Mouse (Mus musculus): Measurements from ENCODE around the gene Etv6. TPM values are rescaled to one million over a fixed set of nuclear protein-coding genes. Genes with fewer than 3 reads are reported as not detected.

Etv6 gene
- total and polyA plus RNA-seq, 2 experiments from 2014 or later = 4.0 to 9.1 TPM

GRCm38 (mm10) chr6:134113168-134113567, 77.7 kb downstream of the Etv6 start:
- DNase-seq (ENCODE audit: low spot score) (no peak), ATAC-seq (no peak)
- 85% methylated on average over 2 of the region's 2 CpGs for WGBS
- no peak for TF ChIP-seq CTCF (IDR thresholded peaks at IDR 0.05; ENCODE audit: low read depth)
- H3K4me1 ChIP-seq (ENCODE audit: insufficient read depth, low read length) = no peaks in the 10 kb centered on the region
- H3K27ac ChIP-seq = no peak overlapping the region
- no peaks in the 10 kb centered on the region for H3K36me3 ChIP-seq (ENCODE audit: insufficient read depth, low read length)
- H3K27me3 ChIP-seq (ENCODE audit: insufficient read depth, low read length) = no peaks in the 10 kb centered on the region
- H3K9ac ChIP-seq (replicated peaks; ENCODE audit: low read length) = no peak overlapping the region
- no peaks in the 10 kb centered on the region for H3K9me3 ChIP-seq (ENCODE audit: low read length)
- H3K4me2 ChIP-seq (ENCODE audit: low read depth, low read length) = no peak overlapping the region
- no peak overlapping the region for H3K4me3 ChIP-seq (ENCODE audit: low read length)

GRCm38 (mm10) chr6:134115219-134115968, 79.9 kb downstream of the Etv6 start:
- TF ChIP-seq CTCF (IDR thresholded peaks at IDR 0.05; ENCODE audit: low read depth) = no peak
- DNase-seq (ENCODE audit: low spot score) = no peak
- Histone ChIP-seq H3K4me2 (ENCODE audit: low read depth, low read length) (no peak overlapping the region), H3K27ac (no peak overlapping the region), H3K9ac (replicated peaks; ENCODE audit: low read length) (no peak overlapping the region), H3K36me3 (ENCODE audit: insufficient read depth, low read length) (no peaks in the 10 kb centered on the region), H3K27me3 (ENCODE audit: insufficient read depth, low read length) (no peaks in the 10 kb centered on the region), H3K4me3 (ENCODE audit: low read length) (no peak overlapping the region), H3K9me3 (ENCODE audit: low read length) (no peaks in the 10 kb centered on the region), H3K4me1 (ENCODE audit: insufficient read depth, low read length) (no peaks in the 10 kb centered on the region)
- ATAC-seq = no peak
- 89% methylated on average over 14 of the region's 14 CpGs for WGBS

- ATAC-seq = no peak
- no peak for DNase-seq (ENCODE audit: low spot score)
- WGBS = 91% methylated on average over 13 of the region's 13 CpGs
- Histone ChIP-seq H3K36me3 (ENCODE audit: insufficient read depth, low read length) (no peaks in the 10 kb centered on the region), H3K9ac (replicated peaks; ENCODE audit: low read length) (no peak overlapping the region), H3K27me3 (ENCODE audit: insufficient read depth, low read length) (no peaks in the 10 kb centered on the region), H3K4me1 (ENCODE audit: insufficient read depth, low read length) (no peaks in the 10 kb centered on the region), H3K4me3 (ENCODE audit: low read length) (no peak overlapping the region), H3K27ac (no peak overlapping the region), H3K4me2 (ENCODE audit: low read depth, low read length) (no peak overlapping the region), H3K9me3 (ENCODE audit: low read length) (no peaks in the 10 kb centered on the region)
- TF ChIP-seq CTCF (IDR thresholded peaks at IDR 0.05; ENCODE audit: low read depth) = no peak
Measured at GRCm38 (mm10) chr6:134117380-134117938, 82.0 kb downstream of the Etv6 start.

- no peak for ATAC-seq
- H3K4me1 ChIP-seq (ENCODE audit: insufficient read depth, low read length) = no peaks in the 10 kb centered on the region
- H3K4me2 ChIP-seq (ENCODE audit: low read depth, low read length) = no peak overlapping the region
- H3K9me3 ChIP-seq (ENCODE audit: low read length) = no peaks in the 10 kb centered on the region
- H3K27me3 ChIP-seq (ENCODE audit: insufficient read depth, low read length) = no peaks in the 10 kb centered on the region
- no peak overlapping the region for H3K27ac ChIP-seq
- WGBS = 76% methylated on average over 5 of the region's 5 CpGs
- no peak for TF ChIP-seq CTCF (IDR thresholded peaks at IDR 0.05; ENCODE audit: low read depth)
- H3K9ac ChIP-seq (replicated peaks; ENCODE audit: low read length) = no peak overlapping the region
- H3K4me3 ChIP-seq (ENCODE audit: low read length) = no peak overlapping the region
- no peaks in the 10 kb centered on the region for H3K36me3 ChIP-seq (ENCODE audit: insufficient read depth, low read length)
- DNase-seq (ENCODE audit: low spot score) = no peak
Measured at GRCm38 (mm10) chr6:134118506-134118905, 83.0 kb downstream of the Etv6 start.

GRCm38 (mm10) chr6:134119136-134119535, 83.6 kb downstream of the Etv6 start:
- Histone ChIP-seq H3K4me2 (ENCODE audit: low read depth, low read length) (no peak overlapping the region), H3K4me3 (ENCODE audit: low read length) (no peak overlapping the region), H3K27ac (no peak overlapping the region), H3K27me3 (ENCODE audit: insufficient read depth, low read length) (no peaks in the 10 kb centered on the region), H3K4me1 (ENCODE audit: insufficient read depth, low read length) (no peaks in the 10 kb centered on the region), H3K9me3 (ENCODE audit: low read length) (no peaks in the 10 kb centered on the region), H3K36me3 (ENCODE audit: insufficient read depth, low read length) (no peaks in the 10 kb centered on the region), H3K9ac (replicated peaks; ENCODE audit: low read length) (no peak overlapping the region)
- DNase-seq (ENCODE audit: low spot score) (no peak), ATAC-seq (no peak)
- no peak for TF ChIP-seq CTCF (IDR thresholded peaks at IDR 0.05; ENCODE audit: low read depth)
- WGBS = 16% methylated on average over 4 of the region's 4 CpGs

- ATAC-seq (no peak), DNase-seq (ENCODE audit: low spot score) (no peak)
- H3K9me3 ChIP-seq (ENCODE audit: low read length) = no peaks in the 10 kb centered on the region
- no peaks in the 10 kb centered on the region for H3K36me3 ChIP-seq (ENCODE audit: insufficient read depth, low read length)
- no peak overlapping the region for H3K4me2 ChIP-seq (ENCODE audit: low read depth, low read length)
- WGBS = 77% methylated on average over 4 of the region's 4 CpGs
- no peak overlapping the region for H3K27ac ChIP-seq
- no peak overlapping the region for H3K9ac ChIP-seq (replicated peaks; ENCODE audit: low read length)
- H3K4me1 ChIP-seq (ENCODE audit: insufficient read depth, low read length) = no peaks in the 10 kb centered on the region
- no peak overlapping the region for H3K4me3 ChIP-seq (ENCODE audit: low read length)
- no peaks in the 10 kb centered on the region for H3K27me3 ChIP-seq (ENCODE audit: insufficient read depth, low read length)
- no peak for TF ChIP-seq CTCF (IDR thresholded peaks at IDR 0.05; ENCODE audit: low read depth)
Measured at GRCm38 (mm10) chr6:134120227-134120626, 84.7 kb downstream of the Etv6 start.

GRCm38 (mm10) chr6:134120712-134121111, 85.2 kb downstream of the Etv6 start:
- no peak overlapping the region for H3K4me2 ChIP-seq (ENCODE audit: low read depth, low read length)
- ATAC-seq (no peak), DNase-seq (ENCODE audit: low spot score) (no peak)
- H3K4me1 ChIP-seq (ENCODE audit: insufficient read depth, low read length) = no peaks in the 10 kb centered on the region
- no peaks in the 10 kb centered on the region for H3K9me3 ChIP-seq (ENCODE audit: low read length)
- no peak overlapping the region for H3K27ac ChIP-seq
- no peak overlapping the region for H3K9ac ChIP-seq (replicated peaks; ENCODE audit: low read length)
- no peak for TF ChIP-seq CTCF (IDR thresholded peaks at IDR 0.05; ENCODE audit: low read depth)
- H3K27me3 ChIP-seq (ENCODE audit: insufficient read depth, low read length) = no peaks in the 10 kb centered on the region
- H3K36me3 ChIP-seq (ENCODE audit: insufficient read depth, low read length) = no peaks in the 10 kb centered on the region
- 69% methylated on average over 12 of the region's 12 CpGs for WGBS
- no peak overlapping the region for H3K4me3 ChIP-seq (ENCODE audit: low read length)
